Mouse (Mus musculus) embryo, embryonic 11 days (tissue): ENCODE results near the gene Trim5.
A peak's percentile ranks its signal among the peaks of the same experiment; 100 is the strongest.
"Not testable (repeated sequence)": the region's sequence is repeated elsewhere in the genome, so short reads cannot be mapped to it uniquely, and the experiment has no call there.

Experiments used
- DNase-seq: peaks from one replicate; pipeline ENCODE4 v3.0.0-alpha.2; 2015

Gene Trim5

DNA sequence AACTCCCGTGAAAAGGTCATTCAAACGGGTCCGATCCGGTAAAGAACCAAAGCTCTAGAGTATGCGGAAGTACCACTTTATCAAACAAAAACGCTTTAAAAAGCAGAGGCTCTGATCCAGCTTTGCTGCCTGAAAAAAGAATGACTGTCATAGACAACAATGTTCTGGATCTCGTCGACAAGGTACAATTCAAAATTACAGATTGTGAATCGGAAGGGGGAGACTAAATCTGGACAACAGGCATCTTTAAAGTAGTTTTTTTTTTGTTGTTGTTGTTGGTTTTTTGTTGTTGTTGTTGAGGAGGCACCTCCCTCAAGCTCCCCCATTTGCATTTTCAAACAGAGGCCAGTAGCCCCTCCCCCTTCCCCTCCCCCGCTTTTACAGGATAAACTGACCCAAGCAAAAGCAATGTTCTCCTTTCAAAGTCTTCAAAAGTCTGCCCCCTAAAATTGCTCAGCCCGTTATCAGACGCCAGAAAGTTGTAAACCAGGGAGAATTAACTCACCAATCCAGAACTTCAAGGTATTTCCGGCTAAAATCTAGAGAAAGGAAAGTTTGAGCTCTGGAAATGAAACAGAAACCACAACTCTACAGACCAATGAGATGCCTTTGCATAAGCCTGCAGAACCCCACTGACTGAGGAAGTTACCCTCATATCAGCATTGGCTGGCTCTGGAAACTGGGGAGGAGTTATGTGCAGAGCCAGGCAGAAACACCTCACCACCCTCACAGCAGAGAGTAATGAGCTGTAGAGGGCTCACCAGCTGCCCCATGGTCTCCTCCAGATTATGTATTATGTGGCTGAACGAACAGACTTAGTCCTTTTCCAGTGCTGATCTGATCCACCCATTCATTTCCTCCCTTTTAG, at the start of gene Trim5:
Trim5 (minus strand) TSS at position 519 of the 868 bp plus-strand sequence.
- not testable (repeated sequence) for DNase-seq

DNA sequence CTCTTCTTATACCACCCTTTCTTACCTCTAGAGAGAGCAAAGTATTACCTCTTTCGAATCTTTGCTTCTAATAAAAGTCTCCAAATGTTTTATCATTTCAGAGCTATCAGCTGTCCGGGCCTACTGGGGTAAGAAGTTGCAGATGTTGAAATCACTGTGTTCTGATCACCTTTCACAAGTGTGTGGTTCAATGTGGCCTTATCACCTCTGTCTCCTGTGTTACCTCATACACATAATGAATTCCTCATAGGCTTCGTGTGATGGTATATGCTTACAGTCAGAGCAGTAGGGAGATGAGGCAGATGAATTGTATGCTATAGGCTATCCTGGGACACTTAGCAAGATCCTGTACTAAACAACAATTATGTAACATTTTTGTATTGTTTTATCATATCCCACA, 47.7 kb upstream of the Trim5 start:
- DNase-seq = not testable (repeated sequence)

GRCm38 (mm10) chr7:104329171-104329570, 41.3 kb upstream of the Trim5 start, which contains the start of gene Trim34b:
Gene Trim34b, plus strand, starts transcription at chr7:104329471.
- DNase-seq = not testable (repeated sequence)

DNA sequence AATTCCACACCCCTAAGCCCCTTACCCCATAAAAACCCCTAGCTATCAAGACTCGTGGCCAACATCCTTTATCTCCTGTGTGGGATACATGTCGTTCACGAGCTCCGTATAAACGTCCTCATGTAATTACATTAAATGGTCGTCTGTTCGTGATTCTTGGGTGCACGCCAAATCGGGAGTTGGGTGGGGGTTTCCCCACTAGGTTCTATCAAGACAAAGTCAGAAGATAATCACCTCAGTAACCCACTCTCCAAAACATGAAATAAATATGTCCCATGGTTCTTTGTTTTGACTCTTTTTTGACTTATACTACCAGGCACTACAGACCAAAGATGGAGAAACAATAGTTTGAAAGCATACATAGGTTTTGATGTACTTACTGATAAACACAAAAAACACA, 34.1 kb upstream of the Trim5 start:
- DNase-seq = no peak

GRCm38 (mm10) chr7:104315369-104316080, 27.6 kb upstream of the Trim5 start, which contains the start of gene Trim12a:
Gene Trim12a, minus strand, starts transcription at chr7:104315466.
- DNase-seq = not testable (repeated sequence)

- peak; percentile 8 for DNase-seq
Measured at GRCm38 (mm10) chr7:104314796-104315353, 27.0 kb upstream of the Trim5 start.

DNA sequence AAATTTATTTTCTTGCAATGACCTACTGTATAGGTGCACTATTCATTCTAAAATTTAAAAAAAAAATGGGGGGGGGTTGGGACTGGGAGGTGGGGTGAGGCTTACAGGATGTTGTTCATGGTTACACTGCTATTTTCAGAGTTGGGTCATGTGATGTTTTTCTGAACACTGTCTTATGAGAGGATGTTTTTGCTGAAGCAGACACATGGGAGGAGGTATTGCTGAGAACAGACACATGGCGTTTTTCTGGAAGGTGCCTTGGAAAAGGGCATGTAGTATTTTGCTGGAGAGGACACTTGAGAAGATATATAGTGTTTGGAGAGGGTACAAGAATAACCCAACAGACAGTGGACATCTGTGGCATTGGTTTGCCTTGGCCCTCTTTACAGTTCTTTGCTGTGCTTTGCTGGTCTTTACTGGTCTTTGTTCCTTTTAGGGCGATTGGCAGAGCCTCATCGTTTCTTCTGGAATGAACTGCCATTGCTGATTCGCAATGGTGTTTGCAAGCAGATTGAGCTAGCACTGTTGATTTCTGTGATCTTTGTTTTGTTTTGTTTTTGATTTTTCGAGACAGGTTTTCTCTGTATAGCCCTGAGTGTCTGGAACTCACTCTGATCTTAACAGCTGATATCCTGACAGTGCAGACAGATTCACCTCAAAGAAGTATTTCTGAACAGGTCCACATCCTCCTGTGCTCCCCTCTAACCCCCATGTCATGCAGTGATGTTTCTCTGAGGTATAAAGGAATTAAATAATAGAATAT, 3.9 kb upstream of the Trim5 start:
- DNase-seq = no peak

DNA sequence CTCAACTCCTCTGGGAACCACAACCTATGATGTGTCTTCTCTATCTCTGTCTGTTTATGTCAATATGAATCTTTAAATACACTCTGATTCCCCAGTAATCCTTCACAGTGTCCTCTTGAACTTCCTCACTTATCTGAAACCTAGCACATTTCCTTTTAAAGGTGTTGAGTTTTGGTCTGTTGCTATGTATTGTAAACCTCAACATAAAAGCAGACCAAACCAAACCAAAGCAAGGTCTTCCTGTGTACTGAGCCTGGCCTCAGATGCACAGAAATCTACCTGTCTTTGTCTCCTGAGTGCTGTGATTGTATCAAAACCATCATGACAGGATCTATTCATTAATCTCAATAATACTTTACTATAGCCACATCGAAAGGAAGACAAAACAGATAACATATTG, 2.7 kb upstream of the Trim5 start:
- no peak for DNase-seq

DNA sequence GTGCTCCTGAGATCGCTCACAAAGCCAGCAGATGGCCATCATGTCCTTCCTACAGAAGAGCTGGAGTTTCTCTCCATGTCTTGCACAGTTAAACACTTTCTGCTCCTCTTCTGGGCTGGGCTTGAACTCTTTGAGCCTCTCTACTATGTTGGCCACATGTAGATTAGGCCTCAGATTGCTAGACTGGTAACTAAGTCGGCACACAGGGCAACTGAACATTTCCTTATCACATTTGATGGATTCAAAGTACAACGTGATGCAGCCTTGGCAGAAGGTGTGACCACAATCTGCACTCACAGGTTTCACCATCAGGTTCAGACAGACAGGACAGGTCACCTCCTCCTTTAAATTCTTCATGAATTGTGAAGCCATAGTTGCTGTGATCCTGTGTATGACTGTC, 8.5 kb downstream of the Trim5 start:
- not testable (repeated sequence) for DNase-seq

DNA sequence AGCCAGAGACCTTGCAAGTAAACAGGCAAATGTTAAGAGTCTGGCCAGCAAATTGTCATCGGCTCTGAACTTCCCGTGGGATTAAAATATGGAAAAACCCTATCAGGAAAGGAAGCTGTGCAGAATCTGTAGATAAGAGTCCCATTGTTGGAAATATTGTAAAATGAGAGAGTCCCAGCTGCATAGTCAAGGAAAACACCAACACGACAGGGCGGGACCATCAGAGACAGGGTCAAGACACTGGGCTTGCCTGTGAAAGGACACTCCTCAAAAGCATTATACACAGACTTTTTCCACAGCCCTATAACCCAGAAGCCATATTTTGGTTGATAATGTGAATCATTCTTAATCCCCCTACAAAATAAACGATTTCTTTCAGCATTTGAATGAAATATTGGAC, 22.6 kb downstream of the Trim5 start:
- DNase-seq = not testable (repeated sequence)

DNA sequence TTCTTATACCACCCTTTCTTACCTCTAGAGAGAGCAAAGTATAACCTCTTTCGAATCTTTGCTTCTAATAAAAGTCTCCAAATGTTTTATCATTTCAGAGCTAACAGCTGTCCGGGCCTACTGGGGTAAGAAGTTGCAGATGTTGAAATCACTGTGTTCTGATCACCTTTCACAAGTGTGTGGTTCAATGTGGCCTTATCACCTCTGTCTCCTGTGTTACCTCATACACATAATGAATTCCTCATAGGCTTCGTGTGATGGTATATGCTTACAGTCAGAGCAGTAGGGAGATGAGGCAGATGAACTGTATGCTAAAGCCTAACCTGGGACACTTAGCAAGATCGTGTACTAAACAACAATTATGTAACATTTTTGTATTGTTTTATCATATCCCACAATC, 27.5 kb downstream of the Trim5 start:
- DNase-seq = not testable (repeated sequence)

DNA sequence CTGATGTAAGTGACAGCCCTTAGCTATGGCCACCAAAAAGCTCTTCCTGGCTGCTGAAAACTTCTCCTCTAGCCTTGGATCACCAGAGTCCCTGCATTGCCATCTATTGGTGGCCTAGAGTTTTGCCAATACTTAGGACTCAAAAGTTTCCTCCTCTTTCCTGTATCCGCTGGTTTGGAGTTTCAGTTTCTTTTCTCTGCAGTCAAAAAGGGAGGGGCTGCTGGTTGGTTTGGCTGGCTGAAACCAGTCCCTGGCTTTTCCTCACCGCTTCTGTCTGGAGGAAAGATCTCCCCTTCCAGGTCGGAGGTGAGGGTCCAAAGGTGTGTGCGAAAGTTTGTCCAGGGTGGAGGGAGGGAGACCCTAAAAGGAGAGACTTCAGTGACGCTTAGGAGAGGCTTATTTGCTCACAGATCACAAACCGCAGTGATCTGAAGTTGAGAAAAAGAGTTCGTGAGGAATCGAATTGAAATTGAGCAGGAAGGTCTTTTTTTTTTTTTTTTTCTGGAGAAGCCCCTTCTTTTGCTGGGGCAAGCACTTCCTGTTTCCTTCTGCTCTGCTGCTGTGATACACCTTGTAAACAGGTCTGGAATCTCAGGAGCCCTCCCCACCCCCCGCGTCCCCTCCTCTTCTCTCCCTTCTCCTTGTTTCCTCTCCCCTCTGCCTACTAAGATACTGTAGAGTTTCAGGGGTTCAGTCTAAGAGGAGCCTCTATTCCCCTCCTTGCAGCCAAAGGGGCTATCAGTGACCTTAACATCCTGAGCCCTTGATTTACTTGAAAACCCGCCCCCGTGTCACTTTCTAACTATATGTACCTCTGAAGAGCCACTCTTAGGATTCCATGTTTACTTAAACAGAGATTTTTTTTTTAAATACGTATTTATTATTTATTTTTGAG, 43.4 kb downstream of the Trim5 start, which contains the start of gene Trim34a:
Trim34a (plus strand) TSS at position 171 of the 895 bp plus-strand sequence.
- peak; percentile 73 for DNase-seq

- no peak for DNase-seq
Measured at GRCm38 (mm10) chr7:104243616-104244015, 44.3 kb downstream of the Trim5 start.

DNA sequence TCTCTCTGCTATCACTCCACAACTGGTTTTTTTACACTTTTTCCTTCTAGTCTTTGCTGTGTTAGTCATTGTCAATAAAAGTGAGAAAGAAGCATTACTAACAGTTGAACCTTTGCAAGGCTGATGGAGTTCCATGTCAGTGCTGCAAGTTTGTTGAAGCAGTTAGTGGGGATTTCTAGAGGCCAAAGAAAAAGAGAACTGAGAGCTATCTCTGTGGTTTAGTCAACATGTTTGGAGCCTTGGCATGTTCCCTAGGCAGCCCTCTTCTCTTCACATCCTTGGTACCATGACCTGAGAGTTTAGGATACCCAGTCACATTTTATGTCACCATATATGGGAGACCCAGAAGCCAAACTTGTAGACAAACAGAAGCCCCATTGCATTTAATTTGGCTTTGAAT, 47.0 kb downstream of the Trim5 start:
- DNase-seq = no peak

- DNase-seq = peak; percentile 34
Measured at GRCm38 (mm10) chr7:104231203-104231602, 56.7 kb downstream of the Trim5 start.

GRCm38 (mm10) chr7:104218701-104219569, 69.0 kb downstream of the Trim5 start, which contains the start of gene Trim6:
Gene Trim6, plus strand, starts transcription at chr7:104218793.
- DNase-seq = peak; percentile 75

GRCm38 (mm10) chr7:104217881-104218280, 70.0 kb downstream of the Trim5 start:
- peak; percentile 6 for DNase-seq

GRCm38 (mm10) chr7:104216011-104216535, 71.8 kb downstream of the Trim5 start:
- DNase-seq = no peak
